Mouse (Mus musculus): ENCODE data around the gene Sh3bp1. TPM values are rescaled to one million over a fixed set of nuclear protein-coding genes. Genes with fewer than 3 reads are reported as not detected.

The Sh3bp1 gene
- total RNA-seq, 2 experiments from 2014 or later, result 14.6 to 16.4 TPM

GRCm38 (mm10) chr15:78937311-78937710 lies 37.7 kb downstream of the Sh3bp1 start:
- DNase-seq (ENCODE audit: low spot score in 2 of 2), result no peak

GRCm38 (mm10) chr15:78937963-78938362 lies 38.4 kb downstream of the Sh3bp1 start:
- DNase-seq (ENCODE audit: low spot score in 2 of 2), result no peak

- no peak for DNase-seq (ENCODE audit: low spot score in 2 of 2)
These were observed 40.8 kb downstream of the Sh3bp1 start for GRCm38 (mm10) chr15:78940325-78940724.

- peak; percentile 73 to 84 for DNase-seq (ENCODE audit: low spot score in 2 of 2)
These were observed 43.1 kb downstream of the Sh3bp1 start for GRCm38 (mm10) chr15:78942663-78943062.

GRCm38 (mm10) chr15:78946232-78946631 lies 46.7 kb downstream of the Sh3bp1 start:
- DNase-seq (ENCODE audit: low spot score in 2 of 2), result no peak

GRCm38 (mm10) chr15:78947657-78948056 lies 48.1 kb downstream of the Sh3bp1 start, which contains the start of gene Triobp:
Gene Triobp, plus strand, starts transcription at chr15:78947724.
- DNase-seq (ENCODE audit: low spot score in 2 of 2), result peak; percentile 72 to 87

- DNase-seq (ENCODE audit: low spot score in 2 of 2), result no peak
These were observed 48.7 kb downstream of the Sh3bp1 start for GRCm38 (mm10) chr15:78948152-78948725.

- no peak for DNase-seq (ENCODE audit: low spot score in 2 of 2)
These were observed 49.3 kb downstream of the Sh3bp1 start for GRCm38 (mm10) chr15:78948883-78949282.

- no peak for DNase-seq (ENCODE audit: low spot score in 2 of 2)
These were observed 56.1 kb downstream of the Sh3bp1 start for GRCm38 (mm10) chr15:78955663-78956062.

- DNase-seq (ENCODE audit: low spot score in 2 of 2), result no peak
These were observed 56.8 kb downstream of the Sh3bp1 start for GRCm38 (mm10) chr15:78956351-78956750.

- no peak for DNase-seq (ENCODE audit: low spot score in 2 of 2)
These were observed 57.5 kb downstream of the Sh3bp1 start for GRCm38 (mm10) chr15:78957021-78957420.

GRCm38 (mm10) chr15:78959537-78959936 lies 60.0 kb downstream of the Sh3bp1 start:
- DNase-seq (ENCODE audit: low spot score in 2 of 2), result no peak

GRCm38 (mm10) chr15:78960088-78960487 lies 60.5 kb downstream of the Sh3bp1 start:
- peak in 1 of 2 experiments; percentile 79 for DNase-seq (ENCODE audit: low spot score in 2 of 2)

Small RNA genes lying within 50 kb of the gene (microRNA-seq; reads per million reads assigned to microRNA genes)
- not detected for gene Mir6955

Other genes starting within 250 kb of the Sh3bp1 start
- gene Elfn2, start 181.0 kb upstream of the Sh3bp1 start, total RNA-seq (2021), result under 1 TPM; 0.27 to 0.70 TPM
- 10 to 100 TPM in 1 of 2 experiments, 1 to 10 TPM in 1; 9.5 to 11.6 TPM for gene Mfng, start 126.3 kb upstream of the Sh3bp1 start, total RNA-seq (2021)
- 10 to 100 TPM; 12.6 to 13.3 TPM for gene Card10, start 96.7 kb upstream of the Sh3bp1 start, total RNA-seq (2021)
- gene Cdc42ep1, start 57.1 kb upstream of the Sh3bp1 start, total RNA-seq (2021), result 10 to 100 TPM; 43.2 to 47.6 TPM
- not detected for gene Lgals2, start 44.2 kb upstream of the Sh3bp1 start, total RNA-seq (2021)
- gene Gga1, start 22.6 kb upstream of the Sh3bp1 start, total RNA-seq (2021), result 10 to 100 TPM; 36.8 to 40.9 TPM
- gene Gm49510, start 101 bp upstream of the Sh3bp1 start, total RNA-seq (2021), result not detected
- gene Pdxp, start 14.2 kb downstream of the Sh3bp1 start, total RNA-seq (2021), result 10 to 100 TPM; 16.4 to 21.7 TPM
- gene Lgals1, start 27.0 kb downstream of the Sh3bp1 start, total RNA-seq (2021), result 1,000 to 10,000 TPM; 1,203 to 1,363 TPM
- gene Nol12, start 35.2 kb downstream of the Sh3bp1 start, total RNA-seq (2021), result 10 to 100 TPM; 34.4 to 38.6 TPM
- gene Triobp, start 48.0 kb downstream of the Sh3bp1 start, total RNA-seq (2021), result 10 to 100 TPM; 83.6 to 94.1 TPM
- gene H1f0, start 128.7 kb downstream of the Sh3bp1 start, total RNA-seq (2021), result 100 to 1,000 TPM; 212 to 246 TPM
- gene Galr3, start 142.1 kb downstream of the Sh3bp1 start, total RNA-seq (2021), result not detected
- gene Ankrd54, start 163.1 kb downstream of the Sh3bp1 start, total RNA-seq (2021), result 10 to 100 TPM; 11.6 to 13.5 TPM
- 100 to 1,000 TPM; 106 to 111 TPM for gene Eif3l, start 175.4 kb downstream of the Sh3bp1 start, total RNA-seq (2021)
- gene Micall1, start 209.1 kb downstream of the Sh3bp1 start, total RNA-seq (2021), result 10 to 100 TPM; 26.5 to 29.4 TPM
- 10 to 100 TPM; 72.2 to 92.4 TPM for gene Polr2f, start 241.2 kb downstream of the Sh3bp1 start, total RNA-seq (2021)
- 1 to 10 TPM in 1 of 2 experiments, under 1 TPM in 1; 0.96 to 1.6 TPM for gene 1700088E04Rik, start 241.5 kb downstream of the Sh3bp1 start, total RNA-seq (2021)